Mouse (Mus musculus): ENCODE measurements around the gene Rilpl1. TPM values are rescaled to one million over a fixed set of nuclear protein-coding genes. Genes with fewer than 3 reads are reported as not detected.
A peak's percentile ranks its signal among the peaks of the same experiment; 100 is the strongest.
"Not testable (repeated sequence)": the region's sequence is repeated elsewhere in the genome, so short reads cannot be mapped to it uniquely, and the experiment has no call there.

Gene Rilpl1
- polyA plus RNA-seq (2017; shearing (Covaris generic)): 1 to 10 TPM in 1 of 3 experiments, under 1 TPM in 2; 0.39 to 1.3 (median 0.91) TPM

GRCm38 (mm10) chr5:124530655-124531582, at the start of gene Rilpl1:
Gene Rilpl1 (minus strand): TSS chr5:124531391.
- ATAC-seq: peak; percentile 82

- ATAC-seq: peak; percentile 94
These were observed 47.6 kb upstream of the Rilpl1 start, which contains the start of the genes Eif2b1 and Gtf2h3 for GRCm38 (mm10) chr5:124578633-124579317. Gene Eif2b1 (minus strand): TSS chr5:124579131. Gene Gtf2h3 (plus strand): TSS chr5:124579140.

- no peak for ATAC-seq
These were observed 44.3 kb upstream of the Rilpl1 start for GRCm38 (mm10) chr5:124575467-124575866.

- no peak for ATAC-seq
These were observed 39.9 kb upstream of the Rilpl1 start for GRCm38 (mm10) chr5:124571068-124571467.

DNA sequence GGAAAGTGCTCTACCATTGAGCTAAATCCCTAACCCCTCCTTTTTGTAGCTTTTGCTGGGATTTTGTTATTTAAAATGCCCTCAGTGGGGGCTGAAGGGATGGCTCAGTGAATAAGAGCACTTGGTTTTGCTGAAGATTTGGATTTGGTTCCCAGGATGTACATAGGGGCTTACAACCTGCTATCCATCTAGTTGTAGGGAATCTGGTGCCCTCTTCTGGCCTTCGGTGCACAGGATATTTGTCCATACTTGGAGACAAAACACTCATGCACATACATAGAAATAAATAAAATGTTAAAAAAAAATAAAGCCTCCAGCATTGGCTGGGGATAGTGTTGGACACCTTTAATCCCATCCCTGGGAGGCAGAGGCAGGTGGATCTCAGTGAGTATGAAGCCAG, 24.0 kb upstream of the Rilpl1 start:
- no peak for ATAC-seq

- ATAC-seq: no peak
These were observed 22.4 kb upstream of the Rilpl1 start for GRCm38 (mm10) chr5:124553607-124554006.

GRCm38 (mm10) chr5:124552558-124553307, 21.5 kb upstream of the Rilpl1 start, which contains the start of gene Ddx55:
Gene Ddx55 (plus strand): TSS chr5:124552864.
- ATAC-seq: peak; percentile 96

GRCm38 (mm10) chr5:124552094-124552472, 20.9 kb upstream of the Rilpl1 start:
- no peak for ATAC-seq

GRCm38 (mm10) chr5:124551349-124552093, 20.3 kb upstream of the Rilpl1 start:
- not testable (repeated sequence) for ATAC-seq

GRCm38 (mm10) chr5:124550737-124551136, 19.5 kb upstream of the Rilpl1 start:
- ATAC-seq: not testable (repeated sequence)

- no peak for ATAC-seq
These were observed 10.4 kb upstream of the Rilpl1 start for GRCm38 (mm10) chr5:124541602-124541973.

DNA sequence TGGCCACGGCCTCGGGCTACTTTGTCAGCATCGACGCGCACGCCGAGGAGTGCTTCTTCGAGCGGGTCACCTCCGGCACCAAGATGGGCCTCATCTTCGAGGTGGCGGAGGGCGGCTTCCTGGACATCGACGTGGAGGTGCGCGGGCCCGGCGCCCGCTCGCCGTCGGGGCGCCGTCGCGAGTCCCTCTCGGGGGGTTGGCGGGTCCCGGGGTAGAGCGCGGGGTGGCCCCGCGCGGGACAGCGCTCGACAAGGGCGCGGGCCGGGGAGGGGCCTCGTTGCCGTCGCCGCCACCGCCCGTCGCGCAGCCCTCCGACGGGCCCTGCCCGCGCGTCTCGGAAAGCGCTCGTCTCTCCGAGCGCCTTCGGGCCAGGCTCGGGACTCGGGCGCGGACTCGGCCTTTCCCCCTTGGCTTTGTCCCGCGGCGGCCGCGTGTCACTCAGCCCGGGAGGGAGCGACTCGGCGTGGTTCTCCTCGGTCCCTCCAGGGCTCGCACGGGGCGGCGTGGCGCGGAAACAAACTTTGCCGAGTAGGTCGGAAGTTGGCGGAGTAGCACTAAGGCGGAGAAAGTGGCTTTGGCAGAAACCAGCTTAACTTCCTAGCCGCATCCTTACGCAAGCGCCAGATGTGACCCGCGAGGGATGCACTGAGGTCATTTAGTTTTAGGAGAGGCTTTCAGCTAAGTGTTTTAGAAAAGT, 9.9 kb upstream of the Rilpl1 start:
- peak; percentile 45 for ATAC-seq

GRCm38 (mm10) chr5:124540383-124540786, 9.2 kb upstream of the Rilpl1 start, which contains the start of gene Tmed2:
Gene Tmed2 (plus strand): TSS chr5:124540695.
- peak; percentile 91 for ATAC-seq

- ATAC-seq: no peak
These were observed 8.7 kb upstream of the Rilpl1 start for GRCm38 (mm10) chr5:124539905-124540304.

DNA sequence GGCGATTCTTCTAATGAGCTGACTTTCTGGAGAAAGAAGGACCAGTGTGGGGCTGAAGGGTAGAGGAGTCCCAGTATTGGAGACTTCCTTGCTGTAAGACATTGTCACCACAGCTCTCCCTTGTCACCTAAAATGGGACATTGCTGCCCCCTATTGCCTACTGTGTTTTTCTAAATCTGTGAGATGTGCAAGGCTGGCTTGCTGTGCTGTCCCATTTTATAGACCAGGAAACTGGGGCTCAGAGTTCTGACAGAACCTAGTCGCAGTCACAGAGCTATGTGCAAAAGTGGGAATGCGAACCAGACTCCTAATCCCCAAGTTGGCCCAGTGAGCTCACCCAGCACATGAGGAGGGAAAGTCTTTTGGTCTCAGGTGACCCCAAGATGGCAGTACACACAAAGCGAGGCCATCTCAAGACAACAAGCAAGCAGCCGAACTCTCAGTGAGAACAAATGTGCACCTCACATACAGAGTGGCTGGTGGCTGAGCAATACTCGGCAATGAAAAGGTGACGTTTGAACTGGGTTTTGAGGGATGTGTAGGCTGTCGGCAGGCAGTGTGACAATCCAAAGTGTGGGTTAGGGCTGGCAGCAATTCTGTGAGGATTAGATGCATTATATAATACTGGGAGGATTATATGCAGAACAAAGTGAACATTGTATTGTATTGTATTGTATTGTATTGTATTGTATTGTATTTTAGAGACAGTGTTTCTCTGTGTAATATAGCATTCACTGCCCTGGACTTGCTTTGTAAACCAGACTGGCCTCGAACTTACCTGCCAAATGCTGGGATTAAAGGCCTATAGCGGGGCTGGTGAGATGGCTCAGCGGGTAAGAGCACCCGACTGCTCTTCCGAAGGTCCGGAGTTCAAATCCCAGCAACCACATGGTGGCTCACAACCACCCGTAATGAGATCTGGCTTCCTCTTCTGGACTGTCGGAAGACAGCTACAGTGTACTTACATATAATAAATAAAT, 7.9 kb upstream of the Rilpl1 start:
- peak; percentile 23 for ATAC-seq

- ATAC-seq: no peak
These were observed 5.6 kb upstream of the Rilpl1 start for GRCm38 (mm10) chr5:124536776-124537175.

GRCm38 (mm10) chr5:124535016-124535415, 3.8 kb upstream of the Rilpl1 start:
- ATAC-seq: no peak

- ATAC-seq: no peak
These were observed 1.3 kb upstream of the Rilpl1 start for GRCm38 (mm10) chr5:124532451-124532850.

- peak; percentile 25 for ATAC-seq
These were observed 366 bp upstream of the Rilpl1 start for GRCm38 (mm10) chr5:124531583-124531930.

DNA sequence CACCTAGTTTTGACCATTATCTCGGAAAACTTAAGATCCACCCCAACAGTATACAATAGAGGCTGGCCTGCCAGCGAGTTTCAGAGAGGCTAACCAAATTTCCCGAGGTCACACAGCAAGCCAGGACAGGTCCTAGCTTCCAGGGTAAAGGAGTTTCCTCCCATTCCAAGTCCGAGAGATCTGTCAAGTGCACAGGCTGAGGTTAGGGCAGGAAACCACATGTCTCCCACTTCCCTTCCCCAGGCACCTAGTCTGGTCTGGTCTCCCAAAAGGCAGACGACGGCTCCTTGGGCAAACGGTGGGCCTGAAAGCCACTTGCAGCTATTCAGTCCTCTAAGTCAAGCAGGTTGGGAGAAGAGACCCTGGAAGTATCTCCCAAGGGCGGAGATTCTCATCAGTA, 1.5 kb downstream of the Rilpl1 start:
- no peak for ATAC-seq
